Mouse (Mus musculus) liver, postnatal 0 days (tissue): ENCODE data around the gene Myo1e.

Experiments used
- CTCF ChIP-seq: sonication (generic); IDR thresholded peaks from 2 replicates; pipeline ENCODE4 v1.5.1; 2016; ENCODE audit warnings: antibody characterized with exemption, low read depth
- EP300 ChIP-seq: IDR thresholded peaks from 2 replicates; pipeline ENCODE4 v1.6.1; 2016; ENCODE audit warnings: antibody characterized with exemption, low read depth, mild to moderate bottlenecking

DNA sequence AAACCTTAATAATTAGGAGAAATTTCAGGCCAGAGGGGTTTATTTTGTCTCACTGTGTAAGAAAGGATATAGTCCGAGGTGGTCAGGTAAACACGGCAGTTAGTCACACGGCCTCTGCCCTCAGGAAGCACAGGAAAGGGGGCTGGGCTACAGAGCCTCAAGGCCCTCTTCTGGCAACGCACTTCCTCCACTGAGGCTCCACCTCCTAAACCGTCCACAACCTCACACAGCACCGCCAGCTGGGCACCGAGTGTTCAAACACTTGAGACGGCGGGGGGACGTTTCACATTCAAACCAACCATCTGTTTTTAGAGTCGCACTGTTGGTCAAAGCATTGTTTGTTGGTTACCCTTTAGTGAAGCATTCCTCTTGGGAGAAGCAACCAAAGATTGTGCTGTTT lies 12.5 kb upstream of the Myo1e start:
- no peak for TF ChIP-seq CTCF
- TF ChIP-seq EP300 = no peak
